Mouse (Mus musculus): ENCODE measurements at regions not wholly inside any gene's neighbourhood (a gene's known extent, or its start where the extent isn't known, plus 50 kb on each side); places are given as distances from the start of the nearest gene placed in this dataset.

GRCm38 (mm10) chr7:58310096-58310495, 345.9 kb upstream of the Atp10a start:
- Histone ChIP-seq H3K27ac (no peak overlapping the region), H3K36me3 (ENCODE audit: inconsistent target) (no peaks in the 10 kb centered on the region), H3K4me3 (ENCODE audit: inconsistent target) (no peak overlapping the region), H3K79me2 (ENCODE audit: inconsistent target) (no peaks in the 10 kb centered on the region)
- WGBS (ENCODE audit: missing documents) = 83% methylated on average over 2 of the region's 2 CpGs

- H3K27ac ChIP-seq = no peak overlapping the region
- WGBS (ENCODE audit: missing documents) = 50% methylated on average over 1 of the region's 1 CpGs
Measured at GRCm38 (mm10) chr7:58322381-58322780, 333.6 kb upstream of the Atp10a start.

GRCm38 (mm10) chr7:58367384-58367783, 288.6 kb upstream of the Atp10a start:
- WGBS (ENCODE audit: missing documents) = 69% methylated on average over 1 of the region's 1 CpGs
- Histone ChIP-seq H3K4me3 (ENCODE audit: inconsistent target) (no peak overlapping the region), H3K27ac (no peak overlapping the region)

More at GRCm38 (mm10) chr7:58322381-58322780, 333.6 kb upstream of the Atp10a start:
- Histone ChIP-seq H3K36me3 (ENCODE audit: inconsistent target) (no peaks in the 10 kb centered on the region), H3K4me3 (ENCODE audit: inconsistent target) (no peak overlapping the region), H3K79me2 (ENCODE audit: inconsistent target) (no peaks in the 10 kb centered on the region)

GRCm38 (mm10) chr7:58383401-58383800, 272.6 kb upstream of the Atp10a start:
- WGBS (ENCODE audit: missing documents) = 69% methylated on average over 1 of the region's 1 CpGs

More at GRCm38 (mm10) chr7:58367384-58367783, 288.6 kb upstream of the Atp10a start:
- H3K36me3 ChIP-seq (ENCODE audit: inconsistent target) = no peaks in the 10 kb centered on the region
- H3K79me2 ChIP-seq (ENCODE audit: inconsistent target) = no peaks in the 10 kb centered on the region

GRCm38 (mm10) chr7:58388326-58388725, 267.6 kb upstream of the Atp10a start:
- Histone ChIP-seq H3K79me2 (ENCODE audit: inconsistent target) (no peaks in the 10 kb centered on the region), H3K27ac (no peak overlapping the region), H3K36me3 (ENCODE audit: inconsistent target) (no peaks in the 10 kb centered on the region), H3K4me3 (ENCODE audit: inconsistent target) (no peak overlapping the region)
- WGBS (ENCODE audit: missing documents) = 81% methylated on average over 1 of the region's 1 CpGs

More at GRCm38 (mm10) chr7:58383401-58383800, 272.6 kb upstream of the Atp10a start:
- no peak overlapping the region for H3K4me3 ChIP-seq (ENCODE audit: inconsistent target)
- H3K36me3 ChIP-seq (ENCODE audit: inconsistent target) = no peaks in the 10 kb centered on the region
- no peaks in the 10 kb centered on the region for H3K79me2 ChIP-seq (ENCODE audit: inconsistent target)
- H3K27ac ChIP-seq = no peak overlapping the region

GRCm38 (mm10) chr7:58392391-58393115, 263.4 kb upstream of the Atp10a start:
- Histone ChIP-seq H3K36me3 (ENCODE audit: inconsistent target) (no peaks in the 10 kb centered on the region), H3K4me3 (ENCODE audit: inconsistent target) (no peak overlapping the region), H3K79me2 (ENCODE audit: inconsistent target) (no peaks in the 10 kb centered on the region), H3K27ac (no peak overlapping the region)
- WGBS (ENCODE audit: missing documents) = 84% methylated on average over 4 of the region's 4 CpGs

- no peaks in the 10 kb centered on the region for H3K36me3 ChIP-seq (ENCODE audit: inconsistent target)
- H3K27ac ChIP-seq = no peak overlapping the region
- WGBS (ENCODE audit: missing documents) = 31% methylated on average over 6 of the region's 6 CpGs
- H3K4me3 ChIP-seq (ENCODE audit: inconsistent target) = peak overlapping the region; percentile 51
- no peaks in the 10 kb centered on the region for H3K79me2 ChIP-seq (ENCODE audit: inconsistent target)
Measured at GRCm38 (mm10) chr7:58397992-58398391, 258.0 kb upstream of the Atp10a start.

- Histone ChIP-seq H3K27ac (peak overlapping the region; percentile 21; the same call in 1 of the 2 replicates), H3K36me3 (ENCODE audit: inconsistent target) (no peaks in the 10 kb centered on the region), H3K79me2 (ENCODE audit: inconsistent target) (no peaks in the 10 kb centered on the region), H3K4me3 (ENCODE audit: inconsistent target) (peak overlapping the region; percentile 51)
- 7% methylated on average over 9 of the region's 9 CpGs for WGBS (ENCODE audit: missing documents)
Measured at GRCm38 (mm10) chr7:58398558-58399144, 257.3 kb upstream of the Atp10a start.

GRCm38 (mm10) chr7:58399145-58399604, 256.8 kb upstream of the Atp10a start:
- no peaks in the 10 kb centered on the region for H3K36me3 ChIP-seq (ENCODE audit: inconsistent target)
- peak overlapping the region; percentile 21; the same call in 1 of the 2 replicates for H3K27ac ChIP-seq
- H3K4me3 ChIP-seq (ENCODE audit: inconsistent target) = peak overlapping the region; percentile 51
- under 1% methylated on average over 21 of the region's 21 CpGs for WGBS (ENCODE audit: missing documents)
- H3K79me2 ChIP-seq (ENCODE audit: inconsistent target) = no peaks in the 10 kb centered on the region

- H3K27ac ChIP-seq = no peak overlapping the region
- no peaks in the 10 kb centered on the region for H3K36me3 ChIP-seq (ENCODE audit: inconsistent target)
- 33% methylated on average over 5 of the region's 5 CpGs for WGBS (ENCODE audit: missing documents)
- H3K4me3 ChIP-seq (ENCODE audit: inconsistent target) = peak overlapping the region; percentile 51
- H3K79me2 ChIP-seq (ENCODE audit: inconsistent target) = no peaks in the 10 kb centered on the region
Measured at GRCm38 (mm10) chr7:58399651-58400050, 256.3 kb upstream of the Atp10a start.

- Histone ChIP-seq H3K27ac (no peak overlapping the region), H3K4me3 (ENCODE audit: inconsistent target) (no peak overlapping the region), H3K79me2 (ENCODE audit: inconsistent target) (no peaks in the 10 kb centered on the region), H3K36me3 (ENCODE audit: inconsistent target) (no peaks in the 10 kb centered on the region)
- 36% methylated on average over 1 of the region's 1 CpGs for WGBS (ENCODE audit: missing documents)
Measured at GRCm38 (mm10) chr7:58400594-58400993, 255.4 kb upstream of the Atp10a start.

GRCm38 (mm10) chr7:58436888-58437625, 218.9 kb upstream of the Atp10a start:
- Histone ChIP-seq H3K27ac (no peak overlapping the region), H3K36me3 (ENCODE audit: inconsistent target) (no peaks in the 10 kb centered on the region), H3K4me3 (ENCODE audit: inconsistent target) (no peak overlapping the region), H3K79me2 (ENCODE audit: inconsistent target) (no peaks in the 10 kb centered on the region)
- 47% methylated on average over 2 of the region's 2 CpGs for WGBS (ENCODE audit: missing documents)

GRCm38 (mm10) chr7:58442535-58443184, 213.3 kb upstream of the Atp10a start:
- no peaks in the 10 kb centered on the region for H3K79me2 ChIP-seq (ENCODE audit: inconsistent target)
- no peak overlapping the region for H3K4me3 ChIP-seq (ENCODE audit: inconsistent target)
- no peak overlapping the region for H3K27ac ChIP-seq
- WGBS (ENCODE audit: missing documents) = 92% methylated on average over 1 of the region's 1 CpGs
- H3K36me3 ChIP-seq (ENCODE audit: inconsistent target) = no peaks in the 10 kb centered on the region

- Histone ChIP-seq H3K4me3 (ENCODE audit: inconsistent target) (no peak overlapping the region), H3K36me3 (ENCODE audit: inconsistent target) (no peaks in the 10 kb centered on the region), H3K79me2 (ENCODE audit: inconsistent target) (no peaks in the 10 kb centered on the region), H3K27ac (no peak overlapping the region)
- WGBS (ENCODE audit: missing documents) = 57% methylated on average over 3 of the region's 3 CpGs
Measured at GRCm38 (mm10) chr7:58443297-58443696, 212.7 kb upstream of the Atp10a start.
